24 mouse cellular contexts compared by ENCODE assay signal in genomic region chr10:94486179-94486578, GRCm38 (mm10).
A peak's percentile ranks its signal among the peaks of the same experiment; 100 is the strongest.
DNase-seq lines count a peak whose midpoint lies in the region; ATAC-seq and TF ChIP-seq lines count a peak whose summit lies in the region.
"Had no signal": no experiment of that assay in that cellular context is flagged by ENCODE, and none has a peak within 500 bp of the region (broad histone marks: within the 10 kb centered on the region; RNA-seq: fewer than 3 reads in every experiment).

No protein-coding gene starts in this region.

- H3K27me3 ChIP-seq in heart, embryonic 11.5 days (ENCODE audit: control insufficient read depth, insufficient read depth, low read length), result no peaks in the 10 kb centered on the region
- H3K27me3 ChIP-seq in heart, postnatal 0 days (ENCODE audit: control insufficient read depth, insufficient read depth, low read length), result no peaks in the 10 kb centered on the region
- no peaks in the 10 kb centered on the region for H3K27me3 ChIP-seq in lung, embryonic 16.5 days (ENCODE audit: control insufficient read depth, insufficient read depth, low read depth, low read length)
- H3K27me3 ChIP-seq in stomach, postnatal 0 days (ENCODE audit: control insufficient read depth, insufficient read depth, low read length), result no peaks in the 10 kb centered on the region
- H3K27me3 ChIP-seq: CH12.LX had no signal

- no peak overlapping the region for H3K4me3 ChIP-seq in heart, embryonic 11.5 days (ENCODE audit: low read depth, low read length)
- no peak overlapping the region for H3K4me3 ChIP-seq in heart, postnatal 0 days (ENCODE audit: low read depth, low read length)
- no peak overlapping the region for H3K4me3 ChIP-seq in lung, embryonic 16.5 days (ENCODE audit: low read length)
- no peak overlapping the region for H3K4me3 ChIP-seq in stomach, postnatal 0 days (ENCODE audit: low read depth, low read length)
- H3K4me3 ChIP-seq: embryonic facial prominence, embryonic 10.5 days; forebrain, embryonic 10.5 days; limb, embryonic 10.5 days had no signal

- WGBS in heart, embryonic 11.5 days (ENCODE audit: insufficient replicate concordance), result 65% methylated on average over 2 of the region's 2 CpGs
- 40% methylated on average over 2 of the region's 2 CpGs for WGBS in heart, postnatal 0 days
- 62% methylated on average over 2 of the region's 2 CpGs for WGBS in lung, embryonic 16.5 days
- WGBS in stomach, postnatal 0 days, result 53% methylated on average over 2 of the region's 2 CpGs

- peaks cover 9% of the 10 kb centered on the region; the same call in 1 of the 2 replicates for H3K4me1 ChIP-seq in heart, embryonic 11.5 days (ENCODE audit: control insufficient read depth, insufficient read depth, low read length)
- peaks cover 10% of the 10 kb centered on the region for H3K4me1 ChIP-seq in heart, postnatal 0 days (ENCODE audit: control insufficient read depth, insufficient read depth)
- H3K4me1 ChIP-seq in lung, embryonic 16.5 days (replicated peaks; ENCODE audit: control insufficient read depth, insufficient read depth, low read length), result peaks cover 6% of the 10 kb centered on the region
- no peaks in the 10 kb centered on the region for H3K4me1 ChIP-seq in stomach, postnatal 0 days (replicated peaks; ENCODE audit: control insufficient read depth, insufficient read depth)
- H3K4me1 ChIP-seq: forebrain, embryonic 10.5 days; limb, embryonic 10.5 days had no signal

- intact Hi-C loops in heart, postnatal 36 days (cut with DNase I), result no loop called here

- no peak for DNase-seq in heart, postnatal 36 days
- DNase-seq in heart, postnatal 0 days (ENCODE audit: low spot score), result no peak
- no peak for DNase-seq in heart, adult 9 months (ENCODE audit: low spot score in 2 of 2)
- DNase-seq in stomach, postnatal 0 days (ENCODE audit: low spot score), result no peak
- DNase-seq in spleen, postnatal 4 days (ENCODE audit: low spot score in 2 of 2), result no peak
- DNase-seq: adrenal gland, adult 2 months; cerebellum, adult 11-12 months; cerebellum, postnatal 10 days; forebrain, postnatal 0 days; gastrocnemius, postnatal 36 days; kidney, adult 9 months; kidney, postnatal 14 days; liver; right cerebral cortex, postnatal 14 days had no signal

- ATAC-seq in heart, embryonic 11.5 days (replicated peaks; ENCODE audit: insufficient number of reproducible peaks, low FRiP score, low TSS enrichment), result no peak
- no peak for ATAC-seq in heart, postnatal 0 days (ENCODE audit: insufficient read depth, low read depth)
- peak; percentile 92 for ATAC-seq in lung, embryonic 16.5 days (ENCODE audit: low read depth)
- ATAC-seq in stomach, postnatal 0 days (ENCODE audit: low FRiP score, low TSS enrichment), result no peak
- ATAC-seq: forebrain, postnatal 0 days; hindbrain, postnatal 0 days; intestine, embryonic 16.5 days had no signal

- no peak for TF ChIP-seq EP300 in heart, postnatal 0 days (IDR thresholded peaks at IDR 0.05; ENCODE audit: low read depth)
- no peak for TF ChIP-seq EP300 in stomach, postnatal 0 days (optimal IDR thresholded peaks at IDR 0.05)

- H3K9ac ChIP-seq in heart, embryonic 11.5 days (ENCODE audit: low read depth, low read length), result no peak overlapping the region
- no peak overlapping the region for H3K9ac ChIP-seq in heart, postnatal 0 days (replicated peaks; ENCODE audit: low read depth, low read length)
- H3K9ac ChIP-seq in lung, embryonic 16.5 days (ENCODE audit: low read length), result no peak overlapping the region
- H3K9ac ChIP-seq in stomach, postnatal 0 days (ENCODE audit: low read length), result no peak overlapping the region
- H3K9ac ChIP-seq: forebrain, postnatal 0 days had no signal

- peak overlapping the region; percentile 43; the same call in 1 of the 2 replicates for H3K27ac ChIP-seq in heart, embryonic 11.5 days (ENCODE audit: low read depth, low read length)
- H3K27ac ChIP-seq in heart, postnatal 0 days (ENCODE audit: low read depth), result peak overlapping the region; percentile 41; the same call in 1 of the 2 replicates
- H3K27ac ChIP-seq in lung, embryonic 16.5 days (ENCODE audit: low read length), result peak overlapping the region; percentile 75
- H3K27ac ChIP-seq in stomach, postnatal 0 days (replicated peaks), result peak overlapping the region; percentile 65
- H3K27ac ChIP-seq: embryonic facial prominence, embryonic 10.5 days; forebrain, embryonic 10.5 days; hindbrain, postnatal 0 days; limb, embryonic 10.5 days had no signal

- no peak for TF ChIP-seq CTCF in heart, postnatal 0 days (IDR thresholded peaks at IDR 0.05; ENCODE audit: low read depth)
- TF ChIP-seq CTCF in stomach, postnatal 0 days (IDR thresholded peaks at IDR 0.05; ENCODE audit: low read depth), result no peak

- 0 out of 2 replicates have a peak, but pooled peaks cover 3% of the 10 kb centered on the region for H3K9me3 ChIP-seq in heart, embryonic 11.5 days (replicated peaks; ENCODE audit: control insufficient read depth, low read length)
- H3K9me3 ChIP-seq in heart, postnatal 0 days (replicated peaks; ENCODE audit: control insufficient read depth, low read length), result 0 out of 2 replicates have a peak, but pooled peaks cover 9% of the 10 kb centered on the region
- peaks cover 7% of the 10 kb centered on the region for H3K9me3 ChIP-seq in lung, embryonic 16.5 days (ENCODE audit: control insufficient read depth, low read length)
- H3K9me3 ChIP-seq in stomach, postnatal 0 days (ENCODE audit: control insufficient read depth, low read length), result no peaks in the 10 kb centered on the region

- H3K36me3 ChIP-seq in heart, embryonic 11.5 days (ENCODE audit: control insufficient read depth, insufficient read depth, low read length), result no peaks in the 10 kb centered on the region
- H3K36me3 ChIP-seq in heart, postnatal 0 days (replicated peaks; ENCODE audit: control insufficient read depth, insufficient read depth, low read length), result no peaks in the 10 kb centered on the region
- H3K36me3 ChIP-seq in lung, embryonic 16.5 days (ENCODE audit: control insufficient read depth, insufficient read depth, low read length), result no peaks in the 10 kb centered on the region
- no peaks in the 10 kb centered on the region for H3K36me3 ChIP-seq in stomach, postnatal 0 days (ENCODE audit: control insufficient read depth, insufficient read depth, low read length)
- H3K36me3 ChIP-seq: embryonic facial prominence, embryonic 10.5 days; forebrain, embryonic 10.5 days; G1E had no signal

- H3K4me2 ChIP-seq in heart, embryonic 11.5 days, result no peak overlapping the region
- H3K4me2 ChIP-seq in heart, postnatal 0 days (ENCODE audit: low read depth, low read length), result no peak overlapping the region
- H3K4me2 ChIP-seq in lung, embryonic 16.5 days (ENCODE audit: low read depth, low read length), result no peak overlapping the region
- no peak overlapping the region for H3K4me2 ChIP-seq in stomach, postnatal 0 days (replicated peaks; ENCODE audit: low read depth)
- H3K4me2 ChIP-seq: midbrain, embryonic 11.5 days had no signal
